Mouse (Mus musculus) retina, postnatal 1 day (tissue): ENCODE measurements around the gene Grik5.
"Not testable (repeated sequence)": the region's sequence is repeated elsewhere in the genome, so short reads cannot be mapped to it uniquely, and the experiment has no call there.

Experiments used
- DNase-seq: peaks from one replicate; pipeline ENCODE4 v3.0.0-alpha.2; 2012

The Grik5 gene

DNA sequence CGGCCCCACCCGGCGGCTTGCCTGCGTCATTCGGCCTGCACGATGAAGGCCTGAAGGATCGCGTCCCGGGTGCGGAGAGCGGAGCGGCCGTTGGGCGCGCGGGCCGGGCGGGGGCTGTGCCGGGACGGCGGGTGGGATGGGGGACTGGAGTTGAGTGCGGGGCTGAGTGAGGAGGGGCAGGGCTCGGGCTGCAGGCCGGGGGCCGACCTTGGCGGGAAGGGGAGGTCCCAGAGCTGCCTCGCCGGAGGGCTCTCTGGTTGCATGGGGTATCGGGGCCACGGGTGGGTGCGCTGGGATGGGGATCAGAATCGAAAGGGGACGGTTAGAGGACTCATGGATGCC is 5.2 kb upstream of the Grik5 start:
- DNase-seq: no peak

DNA sequence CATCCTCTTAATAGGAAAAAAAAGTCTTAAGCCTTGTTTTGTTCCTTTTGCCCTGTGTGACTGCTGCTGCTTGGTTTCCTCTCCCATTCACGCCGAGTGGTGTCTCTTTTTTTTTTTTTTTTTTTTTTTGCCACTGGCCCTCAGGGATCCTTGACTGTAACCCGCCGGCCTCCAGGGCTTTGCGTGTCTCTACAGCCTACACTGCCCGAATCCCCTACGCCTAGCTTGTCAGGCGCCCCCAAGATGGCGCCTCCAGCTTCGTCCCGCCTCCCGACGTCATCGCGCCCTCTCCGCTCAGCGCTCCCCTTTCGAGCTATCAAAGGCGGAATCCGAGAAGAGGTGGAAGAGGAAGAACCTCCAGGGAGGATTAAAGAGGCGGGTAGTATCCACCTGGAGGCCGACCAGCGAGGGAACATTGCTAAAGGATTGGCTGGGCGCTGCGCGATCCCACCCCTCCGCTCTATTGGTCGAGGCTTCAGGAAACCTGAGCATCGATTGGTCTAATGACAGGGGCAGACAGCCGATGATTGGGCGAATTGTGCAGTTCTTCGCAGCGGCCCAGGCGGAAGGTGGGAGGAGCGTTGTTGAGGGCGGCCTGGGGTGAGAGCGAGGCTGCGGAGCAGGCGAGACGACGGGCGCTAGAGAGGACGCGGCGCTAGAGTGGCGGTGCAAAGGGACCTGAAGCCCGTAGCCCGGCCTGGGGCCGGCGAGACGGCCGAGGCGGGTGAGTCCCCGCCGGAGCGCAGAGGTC is 4.7 kb upstream of the Grik5 start:
- DNase-seq: peak; percentile 100

DNA sequence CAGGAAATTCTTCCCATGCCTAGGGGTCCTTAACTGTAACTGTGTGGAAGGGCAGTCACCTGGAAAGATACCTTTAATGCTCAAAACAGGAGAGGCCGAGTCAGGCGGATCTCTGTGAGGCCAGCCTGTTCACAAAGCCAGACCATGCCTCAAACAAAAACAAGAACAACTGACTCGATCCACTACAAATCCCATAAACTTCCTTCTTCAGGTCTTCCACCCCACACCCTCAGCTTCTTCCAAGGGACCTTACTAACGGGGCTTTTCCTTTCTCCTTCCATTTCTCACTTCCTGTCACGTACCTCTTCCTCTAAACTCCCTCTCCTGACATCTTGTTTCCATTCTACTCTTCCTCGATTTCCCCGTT is 4.1 kb upstream of the Grik5 start:
- no peak for DNase-seq

DNA sequence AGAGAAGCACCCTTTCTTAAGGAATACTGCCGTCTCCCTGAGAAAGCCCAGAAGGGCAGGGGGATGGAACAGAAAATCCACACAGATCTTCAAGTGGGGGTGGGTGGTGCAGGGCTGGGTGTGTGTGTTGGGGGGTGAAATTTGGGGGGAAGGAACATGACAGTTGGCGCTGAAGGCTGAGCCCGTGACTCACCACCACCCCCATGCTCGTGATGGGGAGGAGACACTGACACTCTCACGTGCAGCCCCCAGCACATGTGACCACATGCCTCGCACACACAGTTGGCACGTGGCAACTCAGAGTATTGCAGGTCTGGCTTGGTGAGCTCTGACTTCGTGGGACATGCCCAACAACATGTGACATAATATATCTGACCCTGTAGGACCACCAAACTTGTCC is 1.8 kb upstream of the Grik5 start:
- no peak for DNase-seq

DNA sequence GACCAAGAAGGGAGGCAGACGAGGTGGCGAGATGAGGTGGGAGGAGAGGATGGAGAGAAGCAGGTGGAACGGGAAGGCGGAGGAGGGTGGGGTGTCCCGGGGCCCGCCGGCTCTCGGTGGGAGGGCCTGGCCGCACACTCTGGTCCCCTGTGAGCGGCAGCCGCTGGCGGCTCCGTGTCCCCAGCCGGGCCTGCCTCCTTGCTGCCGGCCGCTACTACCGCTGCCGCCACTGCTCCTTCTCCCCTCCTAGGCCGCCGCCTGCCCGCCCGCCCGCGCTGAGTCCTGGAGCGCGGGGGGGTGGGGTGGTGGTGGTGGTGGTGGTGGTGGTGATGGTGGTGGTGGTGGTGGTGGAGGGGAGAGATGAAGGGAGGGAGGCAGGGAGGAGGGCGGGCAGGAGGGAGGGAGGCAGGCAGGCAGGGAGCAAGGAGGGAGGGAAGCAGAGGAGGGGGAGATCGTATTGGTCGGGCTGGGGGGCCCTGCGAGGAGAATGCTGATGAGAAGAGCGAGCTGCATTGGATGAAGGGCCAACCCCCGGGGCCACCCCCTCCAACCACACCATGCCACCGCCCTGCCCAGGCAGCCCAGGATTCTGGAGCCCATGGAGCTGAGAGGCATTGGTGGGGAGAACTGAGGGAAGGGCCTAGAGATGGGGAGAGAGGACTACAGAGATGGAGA is 707 bp upstream of the Grik5 start:
- DNase-seq: peak; percentile 83

DNA sequence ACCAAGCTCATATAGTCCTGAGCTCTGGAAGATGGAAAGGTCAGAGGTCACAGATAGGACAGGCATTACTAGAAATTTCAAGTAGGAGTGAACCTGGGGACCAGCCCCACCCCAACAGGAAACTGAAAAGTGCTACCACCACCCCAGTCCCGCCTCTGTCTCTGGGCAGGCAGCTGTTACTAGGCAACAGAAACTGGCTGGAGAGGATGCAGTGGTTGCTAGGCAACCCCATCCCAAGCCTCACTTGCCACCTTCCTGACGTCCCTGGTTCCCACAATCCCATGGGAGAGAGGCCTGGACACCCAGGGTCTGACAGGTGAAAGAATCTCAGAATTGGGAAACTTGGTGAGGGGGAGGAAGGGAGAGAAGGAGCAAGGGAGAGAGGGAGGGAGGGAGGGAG is 3.4 kb downstream of the Grik5 start:
- peak; percentile 80 for DNase-seq

DNA sequence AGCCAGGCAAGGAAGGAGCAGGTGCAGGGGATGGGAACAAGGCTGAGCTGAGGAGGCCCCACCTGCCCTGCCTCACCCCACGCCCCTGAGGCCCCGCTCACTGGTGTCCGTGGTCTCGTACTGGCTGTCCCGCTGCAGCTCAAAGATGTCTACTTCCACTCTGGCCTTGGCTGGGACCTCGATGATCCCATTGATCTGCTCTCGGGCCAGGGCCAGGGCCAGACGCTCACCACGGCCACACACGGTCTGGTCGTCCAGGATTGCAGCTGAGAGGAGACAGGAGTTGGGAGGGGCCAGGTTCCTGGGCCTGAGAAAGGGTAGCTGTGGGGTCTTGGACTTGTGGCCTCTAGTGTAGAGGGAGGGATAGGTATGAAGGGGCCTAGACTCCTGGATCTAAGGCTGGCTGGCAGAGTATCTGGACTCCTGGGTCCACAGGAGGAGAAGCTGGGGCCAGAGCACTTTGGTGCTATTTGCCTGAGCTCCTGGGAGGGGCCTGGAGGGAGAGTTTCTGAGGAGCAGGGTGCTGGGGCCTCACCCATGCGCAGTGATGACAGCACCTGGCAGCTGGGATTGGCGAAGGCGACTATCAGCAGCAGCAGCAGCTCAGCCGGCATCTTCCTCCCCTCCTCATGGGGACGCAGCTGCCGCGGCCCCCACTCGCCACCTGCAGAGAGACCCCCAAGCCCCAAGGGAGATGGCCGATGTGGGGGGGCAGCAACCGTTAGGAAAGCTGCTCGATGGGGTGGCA is 4.1 kb downstream of the Grik5 start:
- DNase-seq: no peak

DNA sequence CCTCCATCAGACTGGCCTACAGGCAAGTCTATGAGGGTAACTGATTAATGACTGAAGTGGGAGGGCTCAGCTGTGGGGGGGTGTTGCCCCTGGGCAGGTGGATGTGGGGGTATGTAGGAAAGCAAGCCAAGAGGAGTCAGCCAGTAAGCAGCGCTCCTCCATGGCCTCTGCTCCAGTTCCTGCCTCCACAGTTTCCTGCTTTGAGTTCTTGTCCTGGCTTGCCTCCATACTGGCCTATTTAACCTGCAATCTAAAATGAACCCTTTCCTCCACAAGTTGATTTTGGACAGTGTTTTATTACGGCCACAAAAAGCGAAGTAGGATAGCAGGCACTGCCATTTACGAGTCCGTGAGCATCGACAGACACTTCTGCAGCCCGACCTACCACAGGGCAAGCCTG is 4.8 kb downstream of the Grik5 start:
- DNase-seq: no peak

DNA sequence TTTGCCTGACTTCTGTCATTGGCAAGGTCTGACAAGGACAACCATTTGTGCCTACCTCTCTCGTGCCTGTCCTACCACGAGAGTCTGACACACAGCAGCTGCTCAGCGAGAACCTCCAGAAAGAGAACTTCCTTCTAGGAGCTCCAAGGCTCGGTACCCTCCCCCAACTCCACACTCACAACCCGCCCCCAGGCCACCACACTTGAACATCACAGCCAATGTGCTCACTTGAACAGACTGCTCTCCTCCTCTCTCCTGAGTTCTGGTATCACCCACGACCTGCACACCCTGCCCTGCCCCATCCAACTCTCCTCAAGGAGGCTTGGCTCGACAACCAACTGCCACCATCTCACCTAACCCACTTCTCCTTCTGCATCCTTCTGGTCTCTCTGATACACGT is 8.2 kb downstream of the Grik5 start:
- DNase-seq: no peak

DNA sequence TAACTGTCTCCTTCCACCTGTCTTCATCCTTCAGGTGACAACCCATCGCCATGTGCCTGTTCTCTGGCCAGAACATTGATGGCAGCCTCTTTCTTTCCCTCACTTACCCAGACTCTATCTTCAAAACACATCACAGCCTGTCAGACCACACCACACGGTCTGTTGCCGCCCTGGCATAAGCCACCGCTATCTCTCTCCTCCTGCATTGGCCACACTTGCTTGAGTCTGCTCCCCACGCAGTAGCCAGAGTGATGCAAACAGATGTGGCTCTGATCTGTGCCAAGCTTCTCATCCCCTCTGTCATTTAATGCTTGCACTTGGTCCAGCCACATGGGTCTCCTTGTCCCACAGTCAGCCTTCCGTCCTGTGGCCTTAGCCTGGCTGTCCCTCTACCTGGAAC is 8.8 kb downstream of the Grik5 start:
- DNase-seq: no peak

DNA sequence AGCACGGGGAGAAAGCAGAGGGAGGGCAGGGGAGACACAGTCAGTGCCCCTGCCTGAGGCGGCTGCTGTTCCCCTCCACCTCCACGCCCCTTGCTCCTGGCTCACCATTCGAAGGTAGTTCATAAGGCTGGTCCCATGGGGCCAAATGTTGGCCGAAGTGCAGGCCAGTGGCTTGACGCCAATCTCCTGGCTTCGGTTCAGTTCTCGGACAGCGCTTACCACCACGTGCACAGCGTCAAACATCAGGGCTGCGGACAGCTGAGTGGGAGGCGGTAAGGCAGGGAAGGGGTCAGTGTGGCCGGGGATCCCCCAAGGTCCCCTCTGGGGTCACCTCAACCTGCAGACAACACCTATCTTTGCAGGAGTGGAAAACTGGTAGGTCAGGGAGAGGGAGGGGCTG is 13.3 kb downstream of the Grik5 start:
- DNase-seq: no peak

DNA sequence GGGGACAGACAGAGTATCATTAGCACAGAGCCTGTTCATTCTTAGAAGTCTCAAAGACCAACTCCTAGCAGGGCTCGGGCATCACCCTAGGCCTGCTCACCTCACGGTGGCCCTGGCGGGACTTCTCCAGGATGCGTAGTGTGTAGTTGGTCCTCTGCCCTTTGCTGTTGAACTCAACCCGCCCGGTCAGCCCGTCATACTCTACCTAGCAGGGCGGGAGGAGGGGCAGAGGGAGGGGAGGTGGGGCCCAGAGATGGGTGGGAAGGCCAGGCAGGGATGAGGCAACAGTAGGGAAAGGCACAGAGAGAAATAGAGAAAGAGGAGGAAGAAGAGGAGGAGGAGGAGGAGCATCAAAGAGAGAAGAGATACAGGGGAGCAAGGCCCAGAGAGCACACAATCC is 13.8 kb downstream of the Grik5 start:
- no peak for DNase-seq

DNA sequence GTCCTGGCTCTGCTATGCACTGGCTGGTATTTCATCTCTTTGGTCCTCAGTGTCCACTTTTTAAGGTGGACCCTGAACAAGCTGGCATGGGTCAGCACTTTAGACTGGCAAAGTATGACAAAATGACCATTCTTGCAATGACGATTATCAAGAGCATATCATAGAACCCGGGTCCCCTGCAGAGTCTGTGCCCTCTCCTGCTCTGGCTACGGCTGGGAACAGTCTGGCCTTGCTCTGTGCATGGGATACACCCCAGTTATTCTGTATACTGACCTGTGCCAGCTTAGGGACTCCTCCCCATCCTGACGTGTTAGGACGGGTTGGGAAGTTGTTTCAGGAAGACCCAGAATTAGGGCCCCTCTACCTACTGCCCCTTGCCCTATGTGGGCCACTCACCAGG is 14.3 kb downstream of the Grik5 start:
- no peak for DNase-seq

DNA sequence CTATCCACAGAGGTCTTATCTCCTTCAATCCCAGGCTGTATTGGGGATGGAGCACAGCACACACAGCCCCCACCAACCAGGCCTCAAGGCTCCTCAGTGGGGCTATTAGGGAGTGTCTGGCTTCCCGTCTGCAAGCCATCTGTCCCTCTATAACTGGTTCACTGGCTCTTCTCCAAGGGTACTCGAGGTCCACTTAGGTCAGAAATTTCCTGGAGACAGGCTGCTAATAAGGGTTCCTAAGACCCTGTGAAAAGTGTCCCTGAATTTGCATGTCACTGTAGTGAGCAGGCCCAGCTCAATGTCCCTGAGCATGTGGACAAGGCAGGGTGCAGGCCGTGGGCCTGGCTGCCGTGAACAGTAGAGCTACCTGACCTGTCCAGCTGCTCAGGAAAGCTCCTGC is 15.2 kb downstream of the Grik5 start:
- peak; percentile 24 for DNase-seq

DNA sequence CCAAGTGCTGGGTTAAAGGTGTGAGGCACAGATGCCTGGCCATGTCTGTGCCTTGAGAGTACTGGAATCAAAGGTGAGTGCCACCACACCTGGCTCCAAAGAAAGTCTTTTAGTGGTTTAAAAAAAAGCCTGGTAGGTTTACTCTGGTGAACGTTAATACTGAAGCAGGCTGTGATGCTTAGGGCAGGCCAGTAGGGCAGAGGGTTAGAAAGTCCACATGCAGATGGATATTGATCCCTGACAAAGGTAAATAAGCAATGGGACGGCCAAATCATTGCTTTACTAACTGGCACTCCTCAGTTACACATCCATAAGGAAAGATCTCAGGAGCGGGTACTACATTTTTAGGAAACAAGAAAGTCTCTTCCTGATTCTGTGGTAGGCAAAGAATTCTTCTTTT is 19.6 kb downstream of the Grik5 start:
- DNase-seq: no peak

DNA sequence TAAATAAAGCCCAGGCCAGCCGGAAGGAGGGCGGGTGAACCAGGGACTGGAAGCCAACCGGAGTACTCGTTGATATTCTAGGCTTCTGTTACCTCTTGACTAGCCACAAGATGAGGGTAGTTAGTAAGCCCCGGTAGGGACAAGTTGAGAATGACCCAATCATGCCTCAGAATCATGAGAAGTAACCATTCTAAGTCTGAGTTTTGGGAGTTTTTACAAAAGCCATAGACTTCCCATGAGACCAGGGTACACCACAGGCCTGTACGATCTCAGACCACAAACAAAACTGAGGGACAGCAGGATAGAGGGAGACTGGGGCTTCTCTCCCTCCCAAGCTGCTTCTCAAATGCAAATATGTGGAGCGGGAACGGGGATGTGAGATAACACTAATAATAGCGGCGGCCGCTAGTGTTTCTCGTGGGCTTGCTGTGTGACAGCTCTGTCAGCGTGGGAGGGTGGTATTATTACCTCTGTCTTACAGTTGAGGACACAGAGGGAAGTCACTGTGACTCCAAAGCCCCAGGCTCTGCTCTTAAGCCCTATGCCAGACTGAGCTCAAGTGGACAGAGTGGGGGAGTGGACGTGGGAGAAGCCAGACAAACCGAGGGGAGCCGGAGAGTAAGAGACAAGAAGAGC is 22.7 kb downstream of the Grik5 start:
- DNase-seq: no peak

DNA sequence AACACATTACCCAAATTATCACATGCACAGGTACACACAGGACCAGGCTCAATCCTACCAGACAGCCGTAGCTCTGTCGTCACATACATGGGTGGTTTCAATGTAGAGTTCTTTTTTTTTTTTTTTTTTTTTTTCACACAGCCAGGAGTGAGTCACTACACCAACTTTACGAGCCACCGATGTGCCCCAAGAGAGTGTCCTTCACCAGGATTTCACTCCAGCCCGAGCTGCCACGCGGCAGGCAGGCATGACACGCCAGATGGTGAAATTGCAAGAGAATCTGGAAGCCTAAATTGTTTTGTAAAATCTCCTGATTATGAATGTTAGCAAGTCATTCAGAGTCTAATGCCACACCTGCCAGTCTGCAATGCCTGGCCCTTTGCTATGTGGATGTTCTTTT is 24.8 kb downstream of the Grik5 start:
- no peak for DNase-seq

DNA sequence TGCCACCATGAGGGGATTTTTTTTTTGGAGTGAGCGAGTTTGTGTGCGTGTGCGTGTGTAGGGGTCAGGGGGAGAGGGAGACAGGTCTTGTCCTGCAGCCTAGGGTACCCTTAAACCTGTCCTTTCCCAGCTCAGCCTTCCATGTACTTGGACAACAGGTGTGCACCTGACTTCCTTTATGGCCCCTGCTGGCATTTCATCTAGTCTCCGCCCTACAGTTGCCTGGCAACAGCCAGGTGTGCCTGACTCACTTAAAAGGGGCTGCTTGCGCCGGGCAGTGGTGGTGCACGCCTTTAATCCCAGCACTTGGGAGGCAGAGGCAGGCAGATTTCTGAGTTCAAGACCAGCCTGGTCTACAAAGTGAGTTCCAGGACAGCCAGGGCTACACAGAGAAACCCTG is 27.5 kb downstream of the Grik5 start:
- not testable (repeated sequence) for DNase-seq

DNA sequence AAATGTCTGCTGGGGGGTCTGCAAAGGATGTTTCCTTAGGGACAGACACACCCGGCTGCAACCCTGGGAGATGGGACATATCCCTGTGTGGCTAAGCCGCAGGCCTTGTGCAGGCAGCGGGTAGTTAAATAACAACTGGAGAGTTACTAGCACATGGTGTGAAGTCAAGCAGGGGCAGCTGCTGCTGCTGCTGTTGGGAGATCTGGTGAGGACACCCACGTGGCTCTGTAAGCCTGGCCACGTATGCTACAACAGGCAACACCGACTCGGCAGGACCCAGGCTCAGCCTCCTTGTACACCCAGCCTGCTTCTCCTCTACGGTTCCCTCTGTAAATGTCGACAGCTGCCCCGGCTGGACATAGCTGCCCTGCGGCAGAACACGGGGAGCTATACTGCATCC is 30.2 kb downstream of the Grik5 start:
- DNase-seq: no peak

DNA sequence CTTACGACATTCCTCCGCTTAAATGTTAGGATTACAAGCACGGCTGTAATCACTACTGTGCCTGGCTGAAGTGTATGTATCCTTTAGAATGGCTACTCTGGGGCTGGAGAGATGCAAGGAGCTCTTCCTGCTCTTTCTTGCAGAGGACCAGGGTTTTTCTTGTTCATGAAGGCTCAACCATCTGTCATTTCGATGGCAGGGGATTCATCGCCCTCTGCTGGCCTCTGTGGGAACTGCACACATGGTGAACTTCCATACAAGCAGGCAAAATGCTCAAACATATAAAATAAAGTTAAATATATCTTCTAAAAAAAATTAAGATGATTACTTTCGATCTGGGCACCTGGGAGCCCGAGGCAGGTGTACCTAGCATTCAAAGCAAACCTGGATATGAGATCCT is 36.2 kb downstream of the Grik5 start:
- peak; percentile 79 for DNase-seq

DNA sequence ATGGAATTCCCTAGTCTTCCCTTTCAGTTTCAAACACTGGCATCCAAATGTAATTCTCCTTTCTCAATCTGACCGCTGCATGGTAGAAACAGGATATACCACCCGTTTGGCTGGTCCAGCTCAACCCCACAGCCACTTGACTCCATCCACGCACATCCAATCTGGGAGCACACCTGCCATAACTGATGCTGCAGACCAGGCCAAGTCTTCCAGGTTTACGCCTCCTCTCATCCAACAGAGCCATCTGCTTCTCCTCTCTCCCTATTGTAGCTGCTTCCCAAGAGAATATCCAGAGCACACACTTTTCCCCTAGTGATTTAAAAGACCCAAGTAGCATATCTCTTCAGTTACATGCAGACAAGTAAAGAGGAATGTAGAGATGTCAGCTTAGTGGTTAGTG is 37.4 kb downstream of the Grik5 start:
- DNase-seq: no peak

DNA sequence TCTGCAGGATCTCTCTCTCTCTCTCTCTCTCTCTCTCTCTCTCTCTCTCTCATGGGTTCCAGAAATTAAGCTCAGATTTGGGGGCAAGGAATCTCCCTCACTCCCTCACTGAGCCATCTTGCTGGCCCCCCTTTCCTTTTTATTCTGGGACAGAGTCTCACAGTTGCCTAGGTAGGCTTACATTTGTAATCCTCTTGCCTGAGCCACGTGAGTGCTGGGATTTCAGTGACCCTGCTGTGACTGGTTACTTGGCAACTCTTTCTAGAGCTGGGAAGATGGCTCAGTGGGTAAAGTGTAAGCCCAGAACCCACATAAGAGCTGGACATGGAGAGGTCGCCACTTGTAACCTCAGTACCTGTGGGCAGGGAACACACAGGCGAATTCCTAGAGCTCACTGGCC is 40.6 kb downstream of the Grik5 start:
- DNase-seq: peak; percentile 71

DNA sequence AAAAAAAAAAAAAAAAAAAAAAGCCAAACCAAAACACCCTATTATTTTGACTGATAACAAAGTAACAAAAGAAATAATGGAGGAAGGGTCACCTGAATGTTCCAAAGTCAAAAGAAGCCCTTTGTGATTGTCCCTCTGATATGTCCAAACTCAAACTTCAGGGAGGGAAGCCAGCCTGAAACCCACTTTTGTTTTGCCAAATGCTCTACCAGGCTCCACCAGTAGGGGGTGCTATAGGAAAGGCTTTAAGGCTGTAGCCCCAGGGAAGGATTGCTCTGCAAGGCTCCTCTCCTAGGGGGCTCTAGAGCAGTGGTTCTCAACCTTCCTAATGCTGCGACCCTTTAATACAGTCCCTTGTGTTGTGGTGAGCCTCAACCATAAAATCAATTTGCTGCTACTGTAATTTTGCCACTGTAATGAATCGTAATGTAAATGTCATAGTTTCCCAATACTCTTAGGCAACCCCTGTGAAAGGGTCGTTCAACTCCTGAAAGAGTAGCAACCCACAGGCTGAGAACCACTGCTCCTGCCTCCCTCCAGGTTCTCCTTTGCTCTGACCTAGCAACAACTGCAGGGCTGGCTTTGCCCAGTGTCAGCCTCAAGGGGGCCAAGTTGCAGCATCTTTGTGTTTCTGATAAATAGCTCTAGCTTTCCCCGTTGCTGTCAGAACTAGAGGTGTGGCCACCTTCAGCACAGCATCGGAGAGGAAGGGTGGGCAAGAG is 42.0 kb downstream of the Grik5 start:
- peak; percentile 90 for DNase-seq
